Mouse (Mus musculus) thymus, postnatal 10 days (tissue): ENCODE measurements around the gene Lbx2.
A peak's percentile ranks its signal among the peaks of the same experiment; 100 is the strongest.

Experiments used
- DNase-seq, 2 experiments: peaks; one replicate each; pipeline ENCODE4 v3.0.0; 2021; ENCODE audit warnings: low spot score in 2 of 2

Lbx2 gene

GRCm38 (mm10) chr6:83086121-83087035 is at the start of gene Lbx2:
TSS of gene Lbx2 (plus strand) at chr6:83086367.
- no peak for DNase-seq

GRCm38 (mm10) chr6:83037188-83037587 is 49.0 kb upstream of the Lbx2 start:
- no peak for DNase-seq

DNA sequence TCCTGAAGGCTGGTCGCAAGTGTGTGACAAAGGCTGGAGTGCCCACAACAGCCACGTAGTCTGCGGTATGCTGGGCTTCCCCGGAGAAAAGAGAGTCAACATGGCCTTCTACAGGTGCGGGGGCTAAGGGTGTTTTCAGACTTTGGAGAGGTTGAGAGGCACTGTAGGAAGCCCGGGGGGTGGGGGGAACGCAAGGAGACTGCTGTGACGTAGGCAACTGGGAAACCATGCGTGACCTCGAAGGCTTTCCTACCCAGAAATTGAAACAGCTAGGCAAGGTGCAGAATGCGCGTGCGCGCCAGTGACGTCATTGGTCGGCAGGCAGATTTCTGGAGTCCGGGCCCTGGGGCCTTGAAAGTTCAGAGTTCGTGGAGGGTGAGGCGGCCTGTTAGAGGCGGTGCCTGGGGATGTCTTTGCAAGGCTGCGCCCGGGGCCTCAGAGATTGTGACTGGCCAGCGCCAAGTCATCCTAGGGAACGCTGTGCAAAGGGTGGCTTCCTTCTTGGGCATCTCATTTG is 47.6 kb upstream of the Lbx2 start:
- peak; percentile 79 to 92 for DNase-seq

DNA sequence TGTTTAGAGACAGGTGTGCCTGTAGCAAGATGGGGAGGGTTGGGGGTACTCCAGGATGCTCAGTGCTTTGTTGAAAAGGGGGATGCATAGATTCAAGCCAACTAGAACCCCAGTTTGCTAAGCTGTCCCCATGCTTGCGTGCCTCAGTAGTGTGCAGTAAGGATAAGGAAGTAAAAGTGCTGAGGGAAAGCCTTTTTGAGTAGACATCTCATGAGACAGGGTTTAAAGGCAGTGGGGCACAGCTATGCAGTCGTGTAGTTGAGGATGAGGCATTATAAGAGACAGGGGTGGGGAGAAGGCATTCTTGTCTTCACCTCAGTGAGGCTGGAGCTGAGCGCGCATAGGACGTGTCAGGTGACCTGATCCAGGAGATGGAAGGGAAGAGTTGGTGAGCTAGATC is 45.6 kb upstream of the Lbx2 start:
- DNase-seq: no peak

GRCm38 (mm10) chr6:83043561-83043960 is 42.6 kb upstream of the Lbx2 start:
- no peak for DNase-seq

DNA sequence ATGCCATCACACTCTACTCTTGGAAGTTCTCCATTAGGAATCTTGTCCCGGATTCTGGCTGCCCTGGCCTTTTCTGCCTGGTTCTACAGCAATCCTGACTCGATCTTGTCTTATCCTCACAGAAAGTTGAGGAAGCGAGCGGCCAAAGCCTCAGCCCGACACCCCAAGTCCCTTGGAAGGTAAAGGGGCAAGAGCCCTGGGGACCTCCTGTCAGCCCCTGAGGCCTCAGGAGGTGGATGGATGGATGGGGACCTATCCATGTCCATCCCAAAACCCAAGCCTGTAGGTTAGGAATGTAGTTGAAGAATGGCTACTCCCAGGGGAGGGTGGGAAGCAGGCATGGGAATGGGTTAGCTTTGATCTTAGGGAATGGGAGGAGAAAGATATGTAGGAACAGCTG is 42.2 kb upstream of the Lbx2 start:
- DNase-seq: no peak

GRCm38 (mm10) chr6:83044742-83045141 is 41.4 kb upstream of the Lbx2 start:
- DNase-seq: no peak

- no peak for DNase-seq
Measured at GRCm38 (mm10) chr6:83049367-83049766, 36.8 kb upstream of the Lbx2 start.

DNA sequence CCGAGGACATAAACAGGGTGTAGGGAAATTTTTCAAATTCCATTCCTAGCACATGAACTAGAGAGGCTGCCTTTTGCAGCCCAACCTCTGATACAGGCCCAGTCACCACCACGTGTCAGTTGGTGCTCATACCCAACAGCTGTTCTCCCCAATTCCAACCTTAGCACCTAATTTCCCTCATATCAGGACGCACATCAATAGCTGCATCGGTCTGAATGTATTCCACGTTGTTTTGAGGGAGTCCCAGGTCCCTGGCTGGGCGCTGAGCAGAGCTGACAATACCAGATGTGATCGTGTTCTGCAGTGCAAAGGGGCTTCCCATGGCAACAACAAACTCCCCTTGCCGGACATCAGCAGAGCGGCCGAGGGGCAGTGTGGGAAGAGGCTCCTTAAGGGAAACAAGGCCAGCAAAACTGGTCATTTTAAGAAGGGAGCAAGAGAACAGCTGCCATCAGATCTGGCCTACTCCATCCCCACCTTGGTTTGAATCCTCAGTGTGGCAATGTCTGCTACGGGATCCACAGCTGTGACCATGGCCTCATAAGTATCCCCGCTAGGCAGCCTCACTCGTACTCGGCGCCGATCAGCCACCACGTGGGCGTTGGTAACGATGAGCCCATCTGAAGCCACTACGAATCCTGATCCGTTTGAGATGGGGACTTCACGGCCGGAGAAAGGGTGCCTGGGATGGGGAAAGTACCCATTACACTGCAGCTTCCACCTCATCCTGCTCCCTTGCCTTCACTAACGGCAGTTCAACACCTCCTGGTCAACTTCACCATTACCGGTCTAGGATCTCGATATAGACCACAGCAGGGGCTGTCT is 32.8 kb upstream of the Lbx2 start:
- DNase-seq: no peak

- peak; percentile 96 for DNase-seq
Measured at GRCm38 (mm10) chr6:83054074-83054851, 31.9 kb upstream of the Lbx2 start, which contains the start of gene Aup1. TSS of gene Aup1 (plus strand) at chr6:83054521.

DNA sequence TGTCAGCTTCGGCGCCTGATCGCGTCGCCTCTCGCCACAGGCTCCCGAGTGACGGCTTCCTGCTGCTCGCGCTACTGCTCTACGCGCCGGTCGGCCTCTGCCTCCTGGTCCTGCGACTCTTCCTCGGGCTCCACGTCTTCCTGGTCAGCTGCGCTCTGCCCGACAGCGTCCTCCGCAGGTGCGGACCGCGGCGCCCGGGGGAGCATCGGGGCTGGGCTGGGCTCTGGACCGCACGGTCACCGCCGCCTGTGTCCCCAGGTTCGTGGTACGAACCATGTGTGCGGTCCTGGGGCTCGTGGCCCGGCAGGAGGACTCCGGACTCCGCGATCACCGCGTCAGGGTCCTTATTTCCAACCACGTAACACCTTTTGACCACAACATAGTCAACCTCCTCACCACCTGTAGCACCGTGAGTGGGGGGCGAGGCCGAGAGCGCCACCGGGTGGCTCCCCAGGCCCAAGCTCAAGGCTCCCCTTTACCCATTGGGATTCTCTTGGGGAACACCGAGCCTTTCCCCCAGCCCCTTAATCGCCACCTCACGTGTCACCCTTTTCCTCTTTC is 31.2 kb upstream of the Lbx2 start, which contains the start of gene Htra2:
Gene Htra2 (minus strand): TSS at position 403 of the 561 bp plus-strand sequence.
- peak; percentile 56 to 58 for DNase-seq

DNA sequence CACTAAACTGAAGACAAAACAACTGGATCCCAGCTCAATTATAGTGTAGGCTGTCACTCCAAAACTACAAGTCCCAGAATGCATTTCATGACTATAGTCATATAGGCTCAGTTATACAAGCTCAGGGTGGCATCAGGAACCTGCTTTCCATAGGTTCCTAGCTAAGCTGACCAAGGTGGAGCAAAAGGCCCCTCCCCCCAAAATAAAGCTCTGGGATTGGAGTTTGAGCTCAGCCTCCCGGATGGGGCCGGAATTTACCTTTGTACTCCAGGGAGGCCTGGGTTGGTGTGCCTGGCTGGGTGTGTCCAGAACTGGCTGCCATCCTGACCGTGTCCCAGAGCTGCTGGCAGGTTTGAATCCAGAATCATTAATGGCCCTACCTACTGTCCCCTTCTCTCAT is 28.4 kb upstream of the Lbx2 start, which contains the start of gene Dqx1:
Gene Dqx1 (plus strand): TSS at position 55 of the 400 bp plus-strand sequence.
- no peak for DNase-seq

- no peak for DNase-seq
Measured at GRCm38 (mm10) chr6:83058725-83059124, 27.4 kb upstream of the Lbx2 start.

- no peak for DNase-seq
Measured at GRCm38 (mm10) chr6:83065995-83066394, 20.2 kb upstream of the Lbx2 start.

DNA sequence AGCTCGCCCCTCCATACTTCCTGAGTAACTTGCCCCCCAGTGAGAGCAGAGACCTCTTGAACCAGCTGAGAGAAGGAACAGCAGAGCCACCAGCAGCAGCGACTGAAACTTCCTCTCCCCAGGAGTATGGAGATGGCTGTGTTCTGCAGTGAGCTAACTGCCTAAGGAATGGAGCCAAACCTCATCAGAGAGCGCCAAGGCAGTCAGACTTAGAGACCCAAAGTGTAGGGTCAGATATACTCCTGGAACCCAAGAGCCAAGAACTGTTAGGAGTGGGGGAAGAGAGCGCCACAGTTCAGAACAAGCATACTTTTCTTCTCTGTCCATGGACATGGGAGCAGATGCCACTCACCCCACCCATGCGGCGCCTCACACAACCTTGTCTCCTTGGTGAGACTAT is 19.7 kb upstream of the Lbx2 start:
- DNase-seq: no peak

DNA sequence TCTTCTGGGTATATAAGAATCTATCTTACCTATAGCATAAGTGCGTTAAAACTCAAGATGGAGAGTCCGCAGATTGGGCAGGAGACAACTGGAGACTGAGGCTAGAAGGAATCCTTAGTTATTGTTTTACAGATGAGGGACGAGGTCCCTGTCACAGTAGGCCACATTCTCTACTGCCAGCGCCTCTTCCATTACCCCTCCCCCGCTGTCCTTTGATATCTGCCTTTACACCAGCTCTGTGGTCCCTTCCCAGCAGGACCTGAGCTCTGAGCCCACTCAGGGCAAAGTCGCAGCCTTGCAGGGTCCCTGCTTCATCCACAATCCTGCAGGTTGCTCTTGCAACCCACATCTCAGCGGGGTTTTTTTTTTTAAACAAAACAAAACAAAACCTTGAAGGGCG is 17.9 kb upstream of the Lbx2 start:
- no peak for DNase-seq

DNA sequence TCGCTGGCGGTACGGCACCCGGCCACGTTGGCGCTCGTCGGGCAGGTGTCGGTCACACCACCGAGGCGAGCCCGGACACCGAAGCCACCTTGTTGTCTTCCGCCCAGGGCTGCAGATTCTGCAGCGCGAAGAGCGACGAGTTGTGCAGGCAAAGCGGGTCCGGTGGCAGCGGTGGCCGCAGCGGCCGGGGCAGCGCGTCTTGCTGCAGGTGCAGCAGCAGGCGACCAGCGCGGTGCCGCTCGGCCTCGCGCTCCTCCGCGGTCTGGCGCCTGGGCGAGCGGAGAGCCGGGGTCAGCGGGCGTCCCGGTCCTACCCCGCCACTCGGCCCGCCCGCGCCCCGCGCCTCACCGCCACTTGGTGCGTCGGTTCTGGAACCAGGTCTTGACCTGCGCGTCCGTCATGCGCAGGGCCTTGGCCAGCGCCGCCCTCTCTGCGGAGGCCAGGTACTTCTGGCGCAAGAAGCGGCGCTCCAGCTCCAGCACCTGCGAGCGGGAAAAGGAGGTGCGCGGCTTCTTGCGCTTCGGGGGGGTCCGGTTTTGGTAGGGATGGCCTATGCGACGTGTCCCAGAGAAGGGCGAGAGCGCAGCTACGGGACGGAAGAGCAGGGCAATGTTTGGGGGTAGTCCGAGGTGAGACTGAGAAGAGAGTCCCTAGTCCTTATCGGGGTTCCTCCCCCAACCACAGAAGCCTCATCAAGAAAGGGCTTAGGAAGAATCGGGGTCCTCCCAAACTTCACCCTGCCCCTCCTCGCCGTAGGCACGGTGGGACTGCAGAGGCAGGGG is 17.3 kb upstream of the Lbx2 start:
- DNase-seq: no peak

DNA sequence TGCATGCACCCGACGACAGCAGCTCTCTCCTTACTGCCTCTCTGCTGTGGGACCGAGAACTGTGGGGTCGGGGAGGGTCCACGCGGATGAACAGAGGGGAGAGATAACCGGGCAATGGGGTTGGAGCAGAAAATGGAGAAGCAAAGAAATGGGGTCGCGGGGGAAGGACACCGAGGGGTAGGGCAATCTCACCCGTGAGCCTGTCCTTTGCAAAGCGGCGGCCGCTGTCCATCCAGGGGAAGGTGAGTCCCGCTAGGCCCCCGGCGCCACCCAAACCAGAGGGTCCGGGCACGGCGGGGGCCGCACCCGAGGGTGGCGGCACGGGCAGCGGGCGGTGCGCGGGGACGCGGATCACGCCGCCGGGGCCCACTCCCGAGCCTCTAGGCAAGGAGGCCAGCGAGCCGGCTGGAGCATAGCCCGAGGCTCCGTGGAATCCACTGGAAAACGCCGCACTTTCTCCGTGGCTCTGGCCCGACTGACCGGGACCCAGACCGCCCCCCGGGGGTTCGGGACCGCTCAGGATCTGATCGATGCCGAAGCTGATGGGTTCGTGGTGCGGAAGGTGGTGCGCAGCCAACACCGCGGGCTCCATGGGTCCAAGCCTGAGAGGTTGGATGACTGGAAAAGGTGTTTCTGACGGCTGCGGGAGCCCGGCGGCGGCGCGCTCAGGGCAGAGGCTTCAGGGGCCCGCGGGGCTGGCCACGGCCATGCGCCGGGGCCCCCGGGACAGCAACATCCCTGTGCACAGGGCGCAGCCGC is 16.5 kb upstream of the Lbx2 start:
- no peak for DNase-seq

DNA sequence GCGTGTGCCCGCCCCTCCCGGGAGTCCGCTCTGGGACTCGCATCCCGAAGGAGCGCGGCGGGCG is 16.1 kb upstream of the Lbx2 start, which contains the start of gene Tlx2:
Gene Tlx2 (minus strand): TSS at position 47 of the 64 bp plus-strand sequence.
- DNase-seq: no peak
